Mouse (Mus musculus): Measurements from ENCODE around the gene Bmi1.

DNA sequence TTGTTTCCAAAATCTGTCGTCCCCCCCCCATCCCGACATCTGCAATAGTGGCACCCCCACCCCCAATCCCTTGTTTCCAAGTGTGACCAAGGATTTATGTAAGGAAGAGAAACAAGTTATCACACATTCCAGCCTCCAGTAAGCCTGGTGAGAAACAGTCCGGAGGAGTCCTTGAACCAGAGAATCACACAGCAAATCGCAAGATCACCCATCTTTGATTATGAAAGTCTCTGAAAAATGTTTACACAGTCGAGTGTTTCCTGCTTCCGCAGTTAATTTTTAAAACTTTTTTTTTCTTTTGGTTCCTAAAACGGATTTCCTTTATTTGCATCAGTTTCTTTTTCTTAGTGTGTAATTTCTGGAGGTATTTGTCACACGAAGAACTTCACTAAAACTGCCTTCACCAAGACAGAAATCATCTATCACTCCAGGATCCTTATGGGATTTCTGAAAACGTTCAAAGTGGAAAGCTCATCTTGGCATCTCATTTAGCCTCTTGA is 10.9 kb downstream of the Bmi1 start:
- TF ChIP-seq POLR2A (IDR thresholded peaks at IDR 0.05; ENCODE audit: control insufficient read depth in 1 of 2, insufficient read depth in 1 of 2, low read depth in 1 of 2, low read length in 2 of 2, poor library complexity in 1 of 2) (no peak), USF1 (IDR thresholded peaks at IDR 0.05; ENCODE audit: low read depth, low read length) (no peak), BHLHE40 (IDR thresholded peaks at IDR 0.05; ENCODE audit: borderline replicate concordance, low read depth, low read length) (no peak), E2F4 (IDR thresholded peaks at IDR 0.05; ENCODE audit: borderline replicate concordance, low read depth, low read length) (no peak), TAL1 (IDR thresholded peaks at IDR 0.05; ENCODE audit: low read length) (no peak), CHD2 (IDR thresholded peaks at IDR 0.05; ENCODE audit: low read length) (no peak), SIN3A (IDR thresholded peaks at IDR 0.05; ENCODE audit: low read length) (no peak), GABPA (IDR thresholded peaks at IDR 0.05; ENCODE audit: low read depth, low read length) (no peak), NRF1 (IDR thresholded peaks at IDR 0.05; ENCODE audit: insufficient read depth, low read depth, low read length, poor library complexity, severe bottlenecking) (no peak), CTCF (IDR thresholded peaks at IDR 0.05 in 2 of 3, conservative IDR thresholded peaks at IDR 0.05 in 1 of 3; ENCODE audit: control insufficient read depth in 1 of 3, insufficient read depth in 1 of 3, low read depth in 2 of 3, low read length in 3 of 3, poor library complexity in 1 of 3, severe bottlenecking in 1 of 3) (no peak)
